Mouse (Mus musculus) liver, embryonic 14.5 days (tissue): ENCODE data around the gene Syt10. TPM values are rescaled to one million over a fixed set of nuclear protein-coding genes. Genes with fewer than 3 reads are reported as not detected.

ENCODE experiments used
- ATAC-seq: fragments of 200-750 bp; cut with Nextera tagmentation; 2 replicates; pipeline ENCODE4 v1.8.0; 2017; ENCODE audit warnings: moderate number of reproducible peaks, mild to moderate bottlenecking, moderate library complexity; ENCODE audit not compliant: insufficient read depth
- DNase-seq, 3 experiments: peaks; one replicate each; pipeline ENCODE4 v3.0.0-alpha.2; 2012 to 2013; ENCODE audit warnings: low read depth in 3 of 3, low spot score in 3 of 3
- H3K27ac ChIP-seq: fragments of 300-500 bp; sonication (generic); 2 replicates; pipeline ENCODE4 v1.5.1; 2014; ENCODE audit warnings: moderate library complexity, mild to moderate bottlenecking, control low read depth, inconsistent platforms
- H3K27me3 ChIP-seq: fragments of 300-500 bp; sonication (generic); 2 replicates; pipeline ENCODE4 v1.6.1; 2014; ENCODE audit warnings: mild to moderate bottlenecking, low read length, moderate library complexity; ENCODE audit not compliant: control insufficient read depth, insufficient read depth
- H3K36me3 ChIP-seq: fragments of 300-500 bp; sonication (generic); replicated peaks from 2 replicates; pipeline ENCODE4 v1.6.1; 2014; ENCODE audit warnings: low read depth; ENCODE audit not compliant: control insufficient read depth, insufficient read depth
- H3K4me1 ChIP-seq, 2 experiments: fragments of 200-500 bp in 1 of 2; fragments of 300-500 bp in 1 of 2; sonication (generic) in 1 of 2; replicated peaks; 2 replicates each; pipeline ENCODE4 v1.6.1; 2012 to 2014; ENCODE audit warnings: antibody characterized with exemption in 1 of 2, inconsistent platforms in 1 of 2, low read length in 1 of 2; ENCODE audit not compliant: control insufficient read depth in 2 of 2, insufficient read depth in 2 of 2
- H3K4me2 ChIP-seq: fragments of 300-500 bp; sonication (generic); 2 replicates; pipeline ENCODE4 v1.6.1; 2014; ENCODE audit warnings: low read depth, mild to moderate bottlenecking, control low read depth, moderate library complexity
- H3K4me3 ChIP-seq, 2 experiments: fragments of 200-500 bp in 1 of 2; fragments of 300-500 bp in 1 of 2; sonication (generic) in 1 of 2; 2 replicates each; pipeline ENCODE4 v1.5.1; 2012 to 2014; ENCODE audit warnings: low read depth in 2 of 2, low read length in 2 of 2, mild to moderate bottlenecking in 2 of 2, control low read depth in 1 of 2, inconsistent platforms in 1 of 2, moderate library complexity in 1 of 2; ENCODE audit not compliant: insufficient read depth in 1 of 2
- H3K9ac ChIP-seq: fragments of 300-500 bp; sonication (generic); replicated peaks from 2 replicates; pipeline ENCODE4 v1.6.1; 2014; ENCODE audit warnings: mild to moderate bottlenecking, control low read depth, moderate library complexity
- H3K9me3 ChIP-seq: fragments of 300-500 bp; sonication (generic); 2 replicates; pipeline ENCODE4 v1.6.1; 2016; ENCODE audit warnings: low read length, mixed read lengths; ENCODE audit not compliant: control insufficient read depth
- CTCF ChIP-seq: IDR thresholded peaks from 2 replicates; pipeline ENCODE4 v1.5.1; 2016; ENCODE audit warnings: antibody characterized with exemption, low read depth, control low read depth
- EP300 ChIP-seq: IDR thresholded peaks from 2 replicates; pipeline ENCODE4 v1.6.1; 2016; ENCODE audit warnings: antibody characterized with exemption, low read depth
- WGBS: fragments of 180-500 bp; shearing (Covaris S2); extraction: QIAGEN DNeasy Blood & Tissue Kit; methylation state at CpG from one replicate; pipeline ENCODE4 v1.1.7; 2014; ENCODE audit not compliant: insufficient replicate concordance; 5-methylcytosine and 5-hydroxymethylcytosine counted together
- polyA plus RNA-seq, 2 experiments: library from polyadenylated mRNA; depleted of rRNA in 1 of 2; stranded (reverse) in 1 of 2; unstranded in 1 of 2; fragments of >200 nt; fragmentation: Nextera tagmentation in 1 of 2; extraction: Ambion mirVana in 1 of 2; gene quantifications; 2 replicates each; pipeline versions ENCODE4 v1.2.1 to v1.2.3; 2012 to 2014

Gene Syt10
- polyA plus RNA-seq (2012; rRNA removed) (not detected in 2 replicates), polyA plus RNA-seq (2014; fragmentation: Nextera tagmentation; extraction: Ambion mirVana) (not detected in 2 replicates)

- Histone ChIP-seq H3K4me2 (peak within 1 kb of the TSS; percentile 16), H3K27me3 (peaks cover 7% of the 10 kb centered on the region; the same call in 1 of the 2 replicates), H3K9me3 (no peaks in the 10 kb centered on the region), H3K4me1 (no peaks in the 10 kb centered on the region), H3K27ac (no peak within 1 kb of the TSS), H3K36me3 (no peaks in the 10 kb centered on the region), H3K4me3 (peak within 1 kb of the TSS; percentile 3 to 22; a peak in 2 of 4 replicates), H3K9ac (no peak within 1 kb of the TSS)
- ATAC-seq (no peak), DNase-seq (no peak)
- TF ChIP-seq CTCF (no peak), EP300 (no peak)
- under 1% methylated on average over 49 of the region's 53 CpGs for WGBS
These were observed at the start of gene Syt10 for GRCm38 (mm10) chr15:89841364-89842017. Syt10 (minus strand) TSS chr15:89841860.

- TF ChIP-seq EP300 (no peak), CTCF (no peak)
- H3K4me1 ChIP-seq = no peaks in the 10 kb centered on the region
- H3K9ac ChIP-seq = no peak overlapping the region
- no peak overlapping the region for H3K4me3 ChIP-seq
- H3K4me2 ChIP-seq = no peak overlapping the region
- H3K36me3 ChIP-seq = no peaks in the 10 kb centered on the region
- DNase-seq = no peak
- H3K9me3 ChIP-seq = no peaks in the 10 kb centered on the region
- no peaks in the 10 kb centered on the region for H3K27me3 ChIP-seq
- 63% methylated on average over 2 of the region's 2 CpGs for WGBS
- ATAC-seq = no peak
- H3K27ac ChIP-seq = no peak overlapping the region
These were observed 42.1 kb upstream of the Syt10 start for GRCm38 (mm10) chr15:89883799-89884198.

GRCm38 (mm10) chr15:89878981-89879380, 37.3 kb upstream of the Syt10 start:
- H3K9ac ChIP-seq = no peak overlapping the region
- H3K9me3 ChIP-seq = no peaks in the 10 kb centered on the region; the same call in 1 of the 2 replicates
- H3K4me3 ChIP-seq = no peak overlapping the region
- WGBS = 70% methylated on average over 2 of the region's 2 CpGs
- no peak for ATAC-seq
- no peaks in the 10 kb centered on the region for H3K36me3 ChIP-seq
- no peak overlapping the region for H3K4me2 ChIP-seq
- H3K27ac ChIP-seq = no peak overlapping the region
- H3K27me3 ChIP-seq = no peaks in the 10 kb centered on the region
- TF ChIP-seq CTCF (no peak), EP300 (no peak)
- no peaks in the 10 kb centered on the region for H3K4me1 ChIP-seq
- no peak for DNase-seq

- 67% methylated on average over 10 of the region's 10 CpGs for WGBS
- H3K36me3 ChIP-seq = no peaks in the 10 kb centered on the region
- ATAC-seq = no peak
- no peak overlapping the region for H3K4me3 ChIP-seq
- H3K4me1 ChIP-seq = no peaks in the 10 kb centered on the region
- no peaks in the 10 kb centered on the region for H3K9me3 ChIP-seq
- DNase-seq = no peak
- no peak overlapping the region for H3K9ac ChIP-seq
- no peak overlapping the region for H3K4me2 ChIP-seq
- TF ChIP-seq EP300 = no peak
- H3K27ac ChIP-seq = no peak overlapping the region
- H3K27me3 ChIP-seq = no peaks in the 10 kb centered on the region
These were observed 25.6 kb downstream of the Syt10 start for GRCm38 (mm10) chr15:89816098-89816497.

GRCm38 (mm10) chr15:89804478-89804877, 37.2 kb downstream of the Syt10 start:
- Histone ChIP-seq H3K9me3 (no peaks in the 10 kb centered on the region), H3K4me2 (no peak overlapping the region), H3K27me3 (no peaks in the 10 kb centered on the region), H3K9ac (no peak overlapping the region), H3K27ac (no peak overlapping the region), H3K4me3 (no peak overlapping the region), H3K36me3 (no peaks in the 10 kb centered on the region), H3K4me1 (no peaks in the 10 kb centered on the region)
- ATAC-seq (no peak), DNase-seq (no peak)
- TF ChIP-seq EP300 (no peak), CTCF (no peak)
- 64% methylated on average over 3 of the region's 3 CpGs for WGBS
